Mouse (Mus musculus): Measurements from ENCODE around the gene Depdc7. TPM values are rescaled to one million over a fixed set of nuclear protein-coding genes. Genes with fewer than 3 reads are reported as not detected.

Depdc7 gene
- total RNA-seq, 2 experiments from 2014 or later, result 1.4 to 1.7 TPM

DNA sequence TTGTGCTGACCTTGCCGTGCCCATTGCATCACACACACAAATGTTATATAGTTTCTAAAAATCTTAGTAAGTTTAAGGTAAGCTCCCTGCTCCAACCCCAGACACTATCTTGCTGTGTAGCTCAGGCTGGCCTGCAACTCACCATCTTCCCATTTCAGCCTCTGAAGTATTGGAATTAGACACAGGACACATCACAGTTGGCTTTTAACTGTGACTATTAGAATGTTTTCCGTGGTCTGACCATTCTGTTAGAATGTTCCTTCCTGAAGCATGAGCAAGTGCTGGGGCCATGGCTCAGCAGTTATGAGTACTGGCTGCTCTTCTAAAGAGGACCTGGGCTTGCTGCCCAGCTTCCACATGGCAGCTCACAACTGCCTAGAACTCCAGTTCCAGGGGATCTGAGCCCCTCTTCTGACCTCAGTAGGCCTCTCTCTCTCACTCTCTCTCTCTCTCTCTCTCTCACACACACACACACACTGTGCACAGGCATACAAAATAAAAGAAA is 25.4 kb downstream of the Depdc7 start:
- DNase-seq, result no peak
- intact Hi-C loops (cut with DNase I), result no loop called here

DNA sequence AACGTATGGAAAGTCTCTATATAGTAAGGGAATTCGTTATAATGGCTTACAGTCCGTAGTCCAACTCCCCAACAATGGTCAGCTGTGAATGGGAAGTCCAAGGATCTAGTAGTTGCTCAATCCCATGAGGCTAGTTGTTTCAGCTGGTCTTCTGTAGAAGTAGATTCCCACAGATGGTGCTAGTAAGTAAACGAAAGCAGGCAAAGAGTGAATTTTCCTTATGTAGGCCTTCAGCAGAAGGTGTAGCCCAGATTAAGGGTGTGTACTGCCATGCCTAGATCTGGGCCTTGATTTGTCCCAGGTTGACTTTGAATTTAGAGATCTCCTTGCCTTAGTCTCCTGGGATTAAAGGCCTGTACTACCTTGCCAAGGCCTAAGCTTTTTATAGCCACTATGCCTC is 26.4 kb downstream of the Depdc7 start, which contains the start of gene Pin1rt1:
Pin1rt1 (minus strand) TSS at position 101 of the 400 bp plus-strand sequence.
- DNase-seq, result no peak
- intact Hi-C loops (cut with DNase I), result no loop called here

DNA sequence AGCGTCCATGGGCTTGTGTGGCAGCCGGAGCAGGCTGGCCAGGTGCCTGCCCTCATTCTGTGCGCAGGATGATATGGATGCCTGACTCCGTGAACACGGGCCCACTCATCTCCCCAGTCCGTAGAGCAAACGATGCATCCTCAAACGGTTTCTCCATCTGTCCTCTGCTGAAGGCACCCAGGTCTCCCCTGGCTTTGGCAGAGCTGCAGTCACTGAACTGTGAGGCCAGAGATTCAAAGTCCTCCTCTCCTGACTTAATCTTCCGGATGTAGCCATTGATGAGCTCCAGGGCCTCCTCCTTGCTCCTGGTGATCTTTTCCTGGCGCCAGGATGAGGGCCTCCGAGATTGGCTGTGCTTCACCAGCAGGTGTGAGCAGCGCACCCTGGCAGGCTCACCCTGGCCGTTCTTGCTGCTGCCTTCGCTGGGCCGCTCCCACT is 28.4 kb downstream of the Depdc7 start:
- intact Hi-C loops (cut with DNase I), result no loop called here
- DNase-seq, result no peak

DNA sequence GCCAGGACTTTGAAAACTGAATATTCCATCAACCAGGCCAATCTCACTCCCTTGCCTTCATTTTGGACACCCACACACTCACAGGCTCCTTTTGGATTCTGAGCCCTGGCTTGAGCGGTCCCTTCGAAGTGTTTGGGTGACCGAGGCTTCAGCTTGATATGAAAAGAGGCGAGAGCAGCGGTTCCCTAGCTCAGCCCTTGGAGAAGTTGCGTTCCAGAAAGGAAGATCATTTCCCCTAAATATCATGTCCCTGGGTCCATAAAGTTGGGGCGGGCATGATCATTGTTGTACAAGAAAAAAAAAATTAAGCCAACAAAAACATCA is 30.2 kb downstream of the Depdc7 start:
- intact Hi-C loops (cut with DNase I), result no loop called here
- DNase-seq, result no peak

DNA sequence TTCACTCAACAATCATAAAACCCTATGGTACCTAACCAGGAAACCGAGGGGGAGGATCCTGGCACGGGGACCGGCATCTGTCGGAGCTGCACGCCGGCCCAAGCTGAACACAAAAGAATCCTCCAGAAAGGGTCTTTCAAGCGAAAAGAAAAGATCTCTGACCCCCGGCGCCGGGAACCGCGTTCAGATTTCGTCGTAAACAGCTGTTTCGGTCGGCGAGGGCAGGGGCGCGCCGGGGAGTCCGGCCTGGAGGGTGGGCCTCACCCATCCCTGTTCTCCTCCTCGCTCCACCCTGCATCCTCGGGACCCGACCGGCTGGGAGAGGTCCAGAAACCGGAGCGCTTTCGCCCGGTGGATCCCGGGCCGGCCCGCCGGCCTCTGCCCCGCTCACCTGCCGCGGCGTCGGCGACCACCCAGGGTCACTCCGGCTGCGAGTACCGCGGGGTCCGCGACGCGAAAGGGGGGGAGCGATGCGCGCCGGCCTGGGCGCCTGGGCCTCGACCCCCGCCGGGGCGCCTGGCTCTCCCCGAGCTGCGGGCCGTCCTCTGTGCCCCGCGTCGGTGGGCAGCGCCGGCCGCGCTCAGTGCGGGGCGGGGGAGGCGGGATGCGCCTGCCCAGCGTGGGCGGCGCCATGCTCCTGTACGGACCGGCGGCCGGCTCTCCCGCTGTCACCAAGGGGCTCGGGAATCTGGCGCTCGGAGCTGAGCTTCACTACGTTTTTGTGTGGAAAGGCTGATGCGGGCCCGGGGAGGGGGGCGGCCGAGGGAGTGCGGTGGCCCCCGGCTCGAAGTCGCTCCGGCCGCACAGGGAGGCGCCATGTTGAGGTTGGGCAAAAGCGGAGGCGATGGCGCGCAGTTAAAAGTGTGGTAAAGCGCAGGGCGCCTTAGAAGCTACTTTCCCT is 30.8 kb downstream of the Depdc7 start, which contains the start of gene Tcp11l1:
Tcp11l1 (minus strand) TSS at position 585 of the 901 bp plus-strand sequence.
- DNase-seq, result peak; percentile 26 to 69
- intact Hi-C loops (cut with DNase I), result no loop called here

DNA sequence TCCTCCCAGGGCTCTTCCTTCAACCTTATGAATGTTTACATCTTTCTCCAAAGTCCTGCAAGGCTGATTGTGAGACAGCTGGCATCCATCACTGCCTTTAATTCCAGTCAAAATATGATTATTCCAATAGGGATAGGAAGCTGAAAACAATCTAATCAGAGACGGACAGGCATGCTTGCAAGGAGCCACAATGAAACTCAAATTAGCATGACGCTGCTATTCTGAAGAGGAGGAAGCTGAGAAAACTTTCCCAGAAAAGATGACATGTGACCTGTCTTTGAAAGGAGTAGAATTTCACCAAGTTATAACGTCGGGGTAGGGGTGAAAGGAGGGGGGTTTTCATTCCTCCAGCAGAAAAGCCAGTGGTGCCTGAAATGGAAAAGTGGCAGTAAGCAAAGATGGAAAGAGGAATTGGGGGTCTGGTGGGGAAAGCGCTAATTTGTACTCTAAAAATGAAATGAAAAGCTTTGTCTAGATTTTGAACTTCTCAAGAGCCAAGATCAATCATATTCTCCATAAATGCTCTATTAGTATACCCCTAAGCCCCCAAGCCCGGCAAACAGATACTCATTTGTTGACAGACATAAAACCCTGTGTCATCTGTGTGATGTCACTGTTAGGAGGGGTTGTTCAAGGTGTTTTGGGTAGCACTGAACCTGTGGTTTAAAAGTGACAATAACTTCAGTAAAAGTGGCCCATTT is 31.9 kb downstream of the Depdc7 start:
- intact Hi-C loops (cut with DNase I), result no loop called here

DNA sequence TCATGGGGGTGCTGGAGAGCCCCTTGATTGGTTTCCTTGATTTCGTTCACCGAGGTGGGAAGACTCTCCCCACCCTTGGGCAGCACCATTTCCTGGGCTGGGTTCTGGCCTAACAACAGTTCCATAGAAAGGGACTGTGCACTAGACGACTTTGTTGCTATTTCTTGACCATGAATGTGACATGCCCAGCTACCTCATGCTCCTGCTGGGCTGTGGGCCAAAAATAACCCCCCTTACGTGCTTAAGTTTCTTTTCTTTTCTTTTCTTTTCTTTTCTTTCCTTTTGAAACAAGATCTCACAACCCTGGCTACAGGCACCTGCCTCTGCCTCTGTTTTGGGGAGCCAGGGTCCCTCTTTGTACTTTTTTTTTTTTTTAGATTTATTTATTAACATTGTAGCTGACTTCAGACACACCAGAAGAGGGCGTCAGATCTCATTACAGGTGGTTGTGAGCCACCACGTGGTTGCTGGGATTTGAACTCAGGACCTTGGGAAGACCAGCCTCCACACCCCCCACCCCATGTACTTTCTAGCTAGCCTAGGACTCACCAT is 32.8 kb downstream of the Depdc7 start:
- DNase-seq, result no peak
- intact Hi-C loops (cut with DNase I), result no loop called here

More for the DNA sequence above, 31.9 kb downstream of the Depdc7 start:
- DNase-seq, result no peak

DNA sequence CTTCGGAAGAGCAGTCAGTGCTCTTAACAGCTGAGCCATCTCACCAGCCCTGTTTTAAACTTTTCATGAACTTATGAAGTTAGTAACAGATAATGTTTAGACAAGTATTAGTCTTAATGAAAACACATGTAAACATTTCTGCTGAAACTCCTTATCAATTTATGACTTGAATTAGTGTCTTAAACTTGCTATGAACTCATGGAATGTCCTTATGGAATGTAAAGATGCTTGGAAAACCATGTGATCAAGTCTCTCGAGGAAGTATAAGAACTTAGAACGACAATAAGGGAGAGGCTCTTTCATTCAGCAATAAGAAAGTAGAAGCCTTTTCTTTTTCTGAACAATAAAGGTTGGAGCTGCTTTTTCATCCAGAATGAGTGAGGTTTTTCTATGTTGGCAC is 38.3 kb downstream of the Depdc7 start:
- no peak for DNase-seq
- intact Hi-C loops (cut with DNase I), result no loop called here

DNA sequence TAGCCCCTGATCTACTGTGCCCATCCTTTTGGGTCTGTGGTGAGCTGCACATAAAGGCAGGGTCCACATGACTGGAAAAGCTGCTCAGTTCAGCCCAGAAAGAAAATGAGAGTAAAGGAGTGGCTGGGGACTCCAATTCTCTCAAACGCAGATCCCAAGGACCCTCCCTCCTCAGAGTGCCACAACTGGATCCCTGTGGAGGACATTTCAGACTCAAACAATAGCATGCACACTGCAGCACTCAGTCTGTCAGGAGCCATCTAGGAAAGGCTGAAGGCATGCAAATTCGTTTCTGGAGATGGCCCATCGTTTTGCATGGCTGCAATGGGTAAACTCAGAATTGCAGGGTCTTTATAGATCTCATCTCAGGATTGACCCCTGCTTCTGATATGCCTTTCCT is 39.5 kb downstream of the Depdc7 start:
- intact Hi-C loops (cut with DNase I), result no loop called here
- DNase-seq, result no peak

DNA sequence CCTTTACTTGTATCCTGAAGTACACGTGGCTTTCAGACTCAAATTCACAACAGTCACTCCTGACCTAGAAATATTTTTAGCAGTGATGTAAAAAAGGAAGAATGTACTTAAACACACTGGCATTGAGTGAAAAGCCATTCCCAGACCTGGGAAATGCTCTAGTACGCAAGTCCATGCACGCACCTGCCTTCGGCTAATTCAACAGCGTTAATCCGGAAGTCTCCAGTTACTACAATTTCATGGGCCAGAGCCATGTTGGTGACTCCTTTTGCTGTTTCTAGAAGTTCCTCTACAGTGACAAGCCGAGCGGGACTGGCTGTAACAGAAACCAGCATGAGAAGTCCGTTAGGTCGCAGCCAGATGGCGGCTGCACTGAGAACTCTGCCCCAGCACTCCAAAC is 43.0 kb downstream of the Depdc7 start:
- DNase-seq, result no peak
- intact Hi-C loops (cut with DNase I), result no loop called here

DNA sequence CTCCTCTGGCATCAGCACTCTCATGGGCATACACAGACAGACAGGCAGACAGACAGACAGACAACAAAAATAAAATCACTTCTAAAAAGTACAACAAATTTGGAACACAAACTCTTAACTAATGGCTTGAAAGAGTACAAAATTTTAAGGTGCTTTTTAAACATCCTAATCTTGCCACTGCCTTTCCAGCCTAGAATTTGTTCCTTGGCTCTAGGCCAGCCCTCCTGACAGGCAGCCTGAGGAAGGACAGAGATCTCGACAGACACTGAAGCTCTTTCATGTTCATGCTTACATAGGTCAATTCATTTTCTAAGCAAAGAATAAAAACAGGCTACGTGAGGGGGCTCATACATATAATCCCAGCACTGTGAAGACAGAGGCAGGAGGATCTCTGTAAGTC is 50.1 kb downstream of the Depdc7 start:
- DNase-seq, result no peak
- intact Hi-C loops (cut with DNase I), result no loop called here

DNA sequence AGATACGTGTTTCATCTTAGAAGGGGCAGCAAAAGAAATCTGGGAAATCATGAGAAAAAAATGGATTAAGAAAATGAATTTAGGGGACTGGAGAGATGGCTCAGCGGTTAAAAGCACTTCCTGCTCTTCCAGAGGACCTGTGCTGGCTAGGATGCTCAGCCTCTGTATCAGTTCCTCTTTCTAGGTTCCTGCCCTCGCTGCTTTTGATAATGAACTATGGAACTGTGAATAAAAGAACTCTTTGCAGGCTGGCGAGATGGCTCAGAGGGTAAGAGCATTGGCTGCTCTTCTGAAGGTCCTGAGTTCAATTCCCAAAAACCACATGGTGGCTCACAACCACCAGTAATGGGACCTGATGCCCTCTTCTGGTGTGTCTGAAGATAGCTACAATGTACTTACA is 52.0 kb downstream of the Depdc7 start:
- intact Hi-C loops (cut with DNase I), result no loop called here
- DNase-seq, result no peak

DNA sequence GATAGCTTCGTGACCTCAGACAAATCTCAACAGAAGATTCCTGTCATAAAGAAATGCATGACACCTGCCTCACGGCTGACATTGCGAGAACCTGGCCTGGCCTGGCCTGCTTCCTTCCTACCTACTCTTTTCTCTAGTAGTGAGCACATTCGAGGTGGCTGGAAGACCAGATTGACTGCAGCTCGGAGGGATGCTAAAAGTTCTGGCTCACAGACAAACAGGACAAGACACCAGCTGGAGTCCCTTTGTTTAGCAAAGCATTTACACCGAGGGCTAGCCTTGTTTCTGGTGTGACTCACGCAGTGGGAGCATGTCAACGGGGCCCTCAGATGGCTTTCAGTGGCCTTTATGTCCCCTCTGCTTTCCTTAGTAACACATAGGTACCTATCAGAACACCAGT is 54.0 kb downstream of the Depdc7 start:
- intact Hi-C loops (cut with DNase I), result loop anchor here (5.0 kb wide), 1 partner anchor 64 kb away; no protein-coding TSS in a partner anchor

DNA sequence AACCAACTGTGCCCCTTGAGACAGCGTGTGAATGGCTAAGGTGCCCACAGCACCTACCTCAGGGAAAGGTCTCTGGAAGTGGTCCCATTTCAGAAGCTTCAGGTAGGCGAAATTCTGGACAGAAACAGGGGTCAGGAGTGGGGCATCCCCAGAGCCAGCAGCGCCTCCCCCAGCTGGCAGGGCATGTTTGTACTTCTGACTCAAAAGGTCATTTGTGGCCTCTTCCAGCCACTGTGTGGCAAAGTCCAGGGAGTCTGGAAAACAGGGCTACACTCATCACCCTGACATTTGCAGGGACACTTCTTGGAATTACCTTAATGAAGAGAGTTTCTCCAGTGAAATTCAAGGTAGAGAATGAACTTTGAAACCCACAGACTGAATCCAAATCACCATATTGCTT is 54.4 kb downstream of the Depdc7 start:
- intact Hi-C loops (cut with DNase I), result loop anchor here (5.0 kb wide), 1 partner anchor 64 kb away; no protein-coding TSS in a partner anchor
- DNase-seq, result no peak

More for the DNA sequence above, 54.0 kb downstream of the Depdc7 start:
- DNase-seq, result no peak

DNA sequence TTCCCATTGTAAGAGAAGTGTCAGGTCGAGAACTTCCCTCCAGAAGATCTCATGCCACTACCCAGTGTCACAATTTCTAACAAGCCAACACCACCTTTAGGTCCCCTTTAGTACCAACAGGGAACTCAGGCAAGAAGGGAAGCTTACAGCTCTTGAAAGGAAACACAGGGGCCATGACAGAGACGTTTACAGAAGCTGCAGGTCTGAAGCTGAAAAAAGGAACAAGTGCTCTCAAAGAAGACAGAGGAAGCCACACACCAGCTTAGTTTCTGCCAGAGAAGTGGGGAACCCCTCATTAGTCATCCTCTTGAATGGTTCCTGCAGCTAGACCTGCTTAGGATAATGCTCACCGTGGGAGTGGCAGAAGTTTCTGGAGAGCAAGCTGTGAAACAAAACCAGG is 55.4 kb downstream of the Depdc7 start:
- intact Hi-C loops (cut with DNase I), result loop anchor here (5.0 kb wide), 1 partner anchor 65 kb away; no protein-coding TSS in a partner anchor
- no peak for DNase-seq

DNA sequence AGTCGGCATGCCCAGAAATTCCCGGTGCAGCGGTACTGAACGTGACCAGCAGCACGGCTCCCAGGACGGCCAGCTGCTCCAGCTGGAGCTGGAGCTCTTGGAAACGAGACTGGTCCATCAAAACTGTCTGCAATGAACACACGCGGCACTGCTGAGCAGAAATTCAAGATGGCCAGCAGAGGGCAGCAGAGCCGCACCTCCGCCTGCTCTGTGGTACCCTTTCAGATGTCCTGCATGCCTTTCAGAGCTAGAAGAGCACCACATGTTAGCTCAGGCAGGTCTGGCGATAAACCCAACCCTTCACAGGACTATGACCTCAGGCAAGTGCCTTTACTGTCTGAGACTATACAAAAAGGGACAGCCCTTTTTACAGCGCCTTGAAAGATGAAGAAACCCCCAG is 57.3 kb downstream of the Depdc7 start:
- intact Hi-C loops (cut with DNase I), result loop anchor here (2.0 to 5.0 kb wide), 2 partner anchors 67 to 89 kb away; no protein-coding TSS in a partner anchor
- DNase-seq, result peak; percentile 67

DNA sequence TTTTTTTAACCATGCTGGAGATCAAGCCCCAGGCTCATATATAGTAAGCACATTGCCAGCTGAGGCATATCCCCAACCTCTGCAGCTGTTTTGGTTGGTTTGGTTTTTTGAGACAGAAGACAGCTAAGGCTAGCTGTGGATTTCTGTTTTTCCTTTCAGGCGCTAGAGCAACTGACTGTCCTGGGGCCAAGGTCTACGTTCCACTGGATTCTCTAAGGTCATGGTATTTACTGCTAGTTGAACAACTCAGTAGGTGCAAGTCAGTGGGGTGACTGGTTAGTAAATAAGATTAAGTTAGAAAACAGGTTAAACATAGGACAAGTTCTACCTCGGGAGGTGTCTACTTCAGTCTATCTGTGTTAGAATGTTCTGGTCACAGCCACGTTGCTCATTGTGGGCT is 57.9 kb downstream of the Depdc7 start:
- no peak for DNase-seq
- intact Hi-C loops (cut with DNase I), result loop anchor here (2.0 to 5.0 kb wide), 2 partner anchors 68 to 90 kb away; no protein-coding TSS in a partner anchor

DNA sequence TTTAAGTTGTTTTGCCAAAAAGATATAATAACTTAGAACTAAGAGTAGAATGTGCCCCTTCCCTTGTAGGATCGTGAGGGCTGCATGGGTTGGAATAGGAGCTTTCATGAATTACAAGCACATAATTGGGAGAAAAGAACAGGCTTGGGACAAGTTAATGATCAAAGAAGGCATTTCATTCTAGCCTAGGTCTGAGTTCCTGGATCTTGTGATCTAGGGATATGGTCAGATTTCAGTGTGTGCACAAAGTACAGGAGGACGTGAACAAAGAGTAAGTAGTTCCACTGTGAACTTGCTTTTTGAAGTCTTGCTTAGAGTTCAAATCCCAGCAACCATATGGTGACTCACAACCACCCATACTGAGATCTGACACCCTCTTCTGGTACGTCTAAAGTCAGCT is 65.4 kb downstream of the Depdc7 start:
- intact Hi-C loops (cut with DNase I), result no loop called here
- no peak for DNase-seq
